Mouse (Mus musculus) heart, adult 2 months (tissue): Measurements from ENCODE around the gene Ispd.

Source experiments
- EP300 ChIP-seq: fragments of 200-500 bp; IDR thresholded peaks from 2 replicates; pipeline ENCODE4 v1.6.1; 2011; ENCODE audit warnings: low read depth, low read length, control low read depth; ENCODE audit not compliant: insufficient read depth
- POLR2A ChIP-seq: fragments of 200-500 bp; IDR thresholded peaks from 2 replicates; pipeline ENCODE4 v1.6.1; 2011; ENCODE audit warnings: mild to moderate bottlenecking, low read depth, low read length, control low read depth; ENCODE audit not compliant: insufficient read depth

DNA sequence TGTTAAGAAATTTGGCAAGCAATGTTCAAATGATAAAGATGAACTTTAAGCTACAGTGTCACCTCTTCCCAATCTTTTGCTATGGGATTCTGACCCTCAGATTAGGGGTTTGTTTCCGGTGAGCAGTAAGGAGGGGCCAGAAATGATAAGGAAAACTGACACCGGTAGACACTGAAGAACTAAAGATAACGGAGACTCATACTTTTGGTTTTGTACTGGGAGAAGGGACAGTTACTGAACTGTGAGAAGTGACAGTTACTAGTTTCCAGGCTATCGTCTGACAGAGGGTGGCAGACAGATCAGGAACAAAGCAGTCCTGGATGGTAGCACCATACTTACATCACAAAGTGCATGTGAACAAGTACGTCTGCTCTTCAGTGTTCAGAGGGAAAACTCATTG, 55.7 kb downstream of the Ispd start:
- TF ChIP-seq POLR2A (no peak), EP300 (no peak)
